Mouse (Mus musculus) right cerebral cortex, adult 18-20 months (tissue): ENCODE data around the gene Mical3.

ENCODE experiments used
- DNase-seq: peaks from one replicate; pipeline ENCODE4 v3.0.0; 2022; ENCODE audit warnings: mixed read lengths

The Mical3 gene

DNA sequence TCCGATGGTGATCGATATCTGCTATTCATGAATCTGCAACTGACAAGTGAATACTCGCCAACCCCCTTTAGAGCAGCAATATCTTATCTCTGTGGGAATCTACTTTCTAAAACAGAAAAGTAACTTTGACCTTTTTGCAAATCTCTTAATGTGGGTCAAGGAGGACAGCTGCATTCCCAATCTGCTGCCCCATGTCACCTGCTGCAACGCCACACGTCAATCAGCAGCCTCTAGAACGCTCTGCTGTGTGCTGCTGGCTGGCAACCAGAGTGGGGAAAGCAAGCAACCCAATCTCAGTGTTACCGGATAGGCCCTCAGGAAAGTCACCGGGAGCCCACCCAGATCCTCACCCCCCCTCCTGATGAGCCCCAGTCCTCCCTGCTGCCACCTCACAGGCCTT lies 79.4 kb downstream of the Mical3 start:
- no peak for DNase-seq

DNA sequence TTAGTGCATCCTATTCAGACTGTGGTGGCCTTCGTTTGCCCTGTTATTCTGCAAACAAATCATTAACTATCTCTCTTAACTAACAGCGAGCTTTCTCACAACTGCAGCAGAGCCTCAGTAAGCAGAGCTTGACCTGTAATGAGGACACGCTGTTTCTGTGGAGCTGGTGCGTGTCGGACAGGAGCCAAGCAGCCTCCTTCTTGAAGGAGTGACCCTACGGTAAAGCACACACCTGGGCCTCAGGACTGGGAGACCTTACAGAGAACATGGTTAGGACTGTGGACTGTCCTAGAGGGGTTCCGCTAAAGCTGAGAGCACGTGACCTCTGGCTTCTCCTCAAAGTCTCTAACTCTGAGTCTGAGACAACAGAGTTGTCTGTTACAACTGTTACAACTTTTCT lies 82.1 kb downstream of the Mical3 start:
- DNase-seq, result no peak

DNA sequence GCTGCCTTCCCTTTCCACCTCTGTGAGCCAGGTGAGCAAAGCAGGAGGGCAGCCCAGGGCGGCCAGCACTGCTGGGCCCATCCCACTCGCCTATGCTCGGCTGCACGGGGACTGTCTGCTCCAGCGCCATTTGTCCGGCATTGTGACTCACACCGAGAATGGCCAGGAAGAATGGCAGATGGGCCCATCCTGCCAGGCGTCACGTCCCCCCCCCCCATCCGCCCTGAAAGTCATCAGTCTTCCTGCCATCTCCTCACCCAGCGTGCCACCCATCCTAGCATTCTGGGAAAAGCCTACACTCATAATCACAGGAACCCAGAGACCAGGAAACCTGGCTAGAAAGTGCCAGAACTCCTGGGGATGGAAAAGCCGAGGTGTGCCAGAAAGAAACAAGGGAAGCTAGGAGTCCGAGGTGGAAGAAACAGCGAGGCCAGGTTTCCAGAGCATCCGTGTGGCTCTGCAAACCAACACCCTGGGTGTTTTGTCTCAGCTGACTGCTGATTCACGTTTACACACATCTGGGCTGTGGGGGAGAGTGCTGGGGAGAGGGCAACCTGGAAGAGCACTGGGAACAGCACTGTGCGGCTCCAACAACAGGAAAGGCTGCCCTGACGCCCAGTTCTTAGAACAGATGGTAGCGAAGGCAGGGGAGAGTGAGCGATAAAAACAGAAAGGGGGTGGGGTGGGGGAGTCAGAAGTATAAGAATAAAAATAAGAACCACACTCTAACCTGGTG lies 85.3 kb downstream of the Mical3 start:
- DNase-seq, result peak; percentile 69

DNA sequence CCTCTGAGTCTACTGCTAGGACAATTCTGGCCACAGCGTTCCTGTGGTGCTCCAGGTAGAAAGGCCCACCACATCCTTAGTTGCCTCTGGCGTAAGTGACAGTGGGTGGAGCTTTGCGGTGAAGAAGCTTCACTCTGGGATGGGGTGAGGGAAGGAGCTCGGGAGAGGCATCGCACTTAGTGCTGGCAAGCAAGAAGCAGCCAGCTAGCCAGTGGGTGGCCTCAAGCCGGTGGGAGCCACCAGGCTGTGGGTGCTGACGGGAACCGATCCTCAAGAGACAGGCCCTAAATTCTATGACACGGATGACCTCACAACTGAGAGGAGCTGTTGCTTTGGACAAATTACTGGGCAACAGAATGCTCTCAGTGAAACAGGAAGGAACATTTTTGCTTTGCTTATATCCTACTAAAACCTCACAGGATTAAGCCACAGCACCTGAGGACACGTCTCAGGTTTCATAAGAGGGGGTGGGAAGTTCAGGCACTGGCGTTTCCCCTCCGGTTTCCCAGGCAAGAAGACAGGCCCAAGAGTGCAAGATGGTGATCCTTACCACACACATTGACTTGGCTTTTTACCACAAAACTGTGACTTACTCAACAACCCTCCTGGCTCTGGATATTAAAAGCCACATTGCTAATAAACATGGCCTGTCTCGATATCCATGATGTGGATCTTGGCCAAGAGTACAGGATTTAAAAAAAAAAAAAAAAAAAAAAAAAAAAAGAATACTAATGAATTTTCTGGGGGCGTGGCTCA lies 87.2 kb downstream of the Mical3 start:
- no peak for DNase-seq

DNA sequence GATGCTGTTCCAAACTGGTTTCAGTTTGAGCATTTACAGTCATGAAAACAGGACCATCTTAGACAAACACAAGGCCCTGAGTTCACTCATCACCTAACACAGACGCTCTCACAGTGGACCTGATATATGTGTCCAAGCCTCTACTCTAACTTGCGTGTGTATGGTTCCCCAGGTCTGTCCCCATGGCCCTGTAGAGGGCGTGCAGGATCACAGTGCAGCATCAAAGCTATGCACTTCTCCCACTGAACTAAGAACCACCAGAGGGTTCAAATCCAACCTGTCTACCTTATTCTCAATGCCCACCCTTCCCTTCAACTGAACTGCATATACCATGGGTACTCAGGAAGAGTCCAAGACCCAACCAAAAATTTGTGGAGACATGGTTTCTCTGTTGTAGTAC lies 91.1 kb downstream of the Mical3 start:
- DNase-seq, result no peak

DNA sequence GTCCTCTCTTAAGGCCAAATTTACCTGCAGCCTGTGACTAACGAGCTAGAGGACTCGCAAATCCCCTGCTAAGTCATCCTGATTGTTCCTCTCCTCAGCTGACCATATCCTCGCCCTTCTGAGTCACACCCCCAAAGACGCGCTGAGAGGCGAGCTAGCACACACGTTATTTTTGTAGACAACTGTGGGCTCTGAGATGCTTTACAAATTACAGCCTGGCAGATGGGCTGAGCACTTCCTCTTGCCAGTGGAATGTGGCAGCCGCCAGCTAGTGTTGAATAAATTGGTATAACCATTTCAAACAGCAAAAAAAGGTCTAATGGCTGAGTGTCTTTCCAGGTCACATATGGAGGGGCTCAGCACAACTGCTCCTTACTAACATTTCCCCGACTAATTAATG lies 91.5 kb downstream of the Mical3 start:
- DNase-seq, result peak; percentile 81

DNA sequence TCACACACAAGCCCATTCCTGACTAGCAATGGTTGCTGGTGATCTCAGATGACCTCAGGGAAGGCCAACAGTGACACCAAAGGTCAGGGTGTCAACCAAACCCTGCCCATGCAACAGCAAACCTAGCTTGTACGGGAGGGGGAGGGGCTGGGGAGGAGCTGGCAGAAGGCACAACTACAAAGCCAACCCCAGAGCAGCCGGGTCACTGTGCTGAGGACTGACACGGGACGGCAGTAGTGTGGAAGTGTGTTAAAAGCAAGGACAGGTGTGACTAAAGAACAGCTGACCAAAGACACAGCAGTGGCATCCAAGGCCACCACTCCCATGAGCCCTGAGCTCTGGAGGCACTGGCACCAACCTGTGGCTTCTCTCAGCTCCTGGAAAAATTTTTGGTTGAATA lies 93.7 kb downstream of the Mical3 start:
- no peak for DNase-seq

DNA sequence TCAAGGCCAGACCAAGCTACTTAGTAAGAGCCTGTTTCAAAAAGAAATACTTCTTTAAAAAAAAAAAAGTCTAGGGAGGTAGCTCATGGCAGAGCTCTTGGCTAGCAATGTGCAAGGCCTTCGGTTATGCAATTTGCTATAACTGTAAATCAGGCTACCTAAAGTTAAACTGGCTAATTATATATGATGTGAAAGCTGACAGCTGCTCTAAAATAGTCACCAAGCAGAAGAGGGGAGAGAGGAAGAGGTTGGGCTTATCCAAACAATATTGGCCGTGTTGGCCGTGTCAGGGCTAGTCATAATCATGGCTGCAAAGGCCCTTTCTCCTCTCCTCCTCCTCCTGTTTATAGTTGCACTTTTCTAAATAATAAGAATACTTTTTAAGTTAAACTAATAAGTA lies 94.9 kb downstream of the Mical3 start:
- DNase-seq, result no peak

DNA sequence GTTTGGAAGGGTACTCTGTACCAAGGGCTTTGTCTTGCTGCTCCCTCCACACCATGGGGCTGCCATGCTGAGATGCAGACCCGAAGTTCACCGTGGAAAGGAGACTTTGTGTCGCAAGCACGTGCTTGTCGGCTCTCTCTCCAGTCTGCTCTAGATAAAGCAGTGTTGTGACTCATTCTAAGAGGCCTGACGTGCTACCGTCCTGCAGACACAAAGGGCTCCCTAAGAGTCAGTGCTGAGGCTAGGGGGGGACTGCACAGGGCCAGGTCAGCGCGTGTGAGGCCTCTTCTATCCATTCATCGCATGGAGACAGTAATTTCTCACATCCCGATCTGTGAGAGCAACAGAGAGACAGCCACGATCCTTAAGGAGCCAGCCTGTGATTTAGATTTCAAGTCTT lies 95.5 kb downstream of the Mical3 start:
- no peak for DNase-seq

DNA sequence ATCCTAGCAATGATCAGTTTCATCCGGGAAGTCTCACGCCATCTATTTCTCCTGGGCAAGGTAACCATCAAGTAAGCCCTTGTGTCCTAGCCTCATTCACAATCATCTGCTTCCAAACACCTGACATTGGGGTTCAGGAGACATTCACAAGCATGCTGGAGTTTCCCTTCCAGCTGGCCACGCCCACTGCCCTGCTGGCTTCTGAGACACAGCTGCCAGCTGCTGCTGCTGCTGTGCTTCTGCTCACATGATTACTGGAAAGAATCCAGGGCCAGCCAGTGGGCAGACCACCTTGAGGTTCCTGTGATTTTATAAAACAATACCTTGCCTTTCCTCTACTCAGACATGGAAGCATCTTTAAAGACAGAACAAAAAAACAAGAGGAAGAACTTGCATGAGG lies 97.5 kb downstream of the Mical3 start:
- DNase-seq, result no peak

DNA sequence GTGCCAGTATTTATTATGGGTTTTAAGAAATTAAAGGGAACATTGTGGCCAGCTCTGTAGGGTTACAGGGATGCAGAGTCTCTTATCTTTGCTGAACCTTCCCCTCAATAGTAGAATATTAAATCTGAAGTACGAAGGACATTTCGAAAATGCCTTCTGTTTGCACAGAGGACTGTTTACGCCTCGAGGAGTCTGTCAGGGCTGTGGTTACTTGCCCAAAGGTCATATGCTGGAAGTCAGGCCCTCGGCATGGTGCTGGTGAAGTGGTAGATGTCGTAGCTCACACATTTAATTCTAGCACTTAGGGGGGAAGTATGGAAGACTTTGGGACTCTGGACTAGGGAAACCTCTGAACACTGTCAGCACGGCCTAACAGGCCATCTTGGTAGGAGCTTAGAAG lies 99.4 kb downstream of the Mical3 start:
- DNase-seq, result no peak

DNA sequence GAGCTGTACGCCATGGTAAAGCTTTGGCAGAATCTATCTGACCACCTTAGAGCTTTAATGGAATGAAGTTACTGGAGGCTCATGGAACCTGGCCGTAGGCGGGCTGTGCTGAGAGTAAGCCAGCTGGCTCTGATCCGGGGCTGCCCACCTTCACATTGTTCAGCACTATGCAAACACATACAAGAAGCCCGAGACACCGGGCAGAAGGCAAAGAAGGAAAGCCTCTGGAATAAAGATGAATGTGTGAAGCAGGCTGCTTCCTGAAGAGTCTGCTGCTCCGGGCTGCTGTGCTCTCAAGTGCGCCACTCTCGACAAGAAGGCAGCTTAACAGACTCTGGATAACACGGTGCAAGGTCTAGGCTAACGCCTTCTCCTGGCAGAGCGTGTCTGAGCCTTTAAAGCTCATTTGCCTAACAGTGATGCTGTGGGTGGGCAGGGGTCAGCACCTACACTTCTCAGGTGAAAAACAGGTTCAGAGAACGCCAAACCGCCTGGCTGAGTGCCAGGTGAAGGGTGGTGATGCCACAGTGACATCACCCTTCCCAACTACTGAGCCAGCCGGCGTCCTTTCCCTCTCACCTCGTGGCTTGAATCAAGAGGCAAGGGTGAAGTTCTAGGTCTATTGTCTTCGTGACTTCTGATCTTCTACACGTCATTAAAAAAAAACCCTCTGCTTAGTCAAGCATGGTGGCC lies 100.8 kb downstream of the Mical3 start:
- peak; percentile 83 for DNase-seq

DNA sequence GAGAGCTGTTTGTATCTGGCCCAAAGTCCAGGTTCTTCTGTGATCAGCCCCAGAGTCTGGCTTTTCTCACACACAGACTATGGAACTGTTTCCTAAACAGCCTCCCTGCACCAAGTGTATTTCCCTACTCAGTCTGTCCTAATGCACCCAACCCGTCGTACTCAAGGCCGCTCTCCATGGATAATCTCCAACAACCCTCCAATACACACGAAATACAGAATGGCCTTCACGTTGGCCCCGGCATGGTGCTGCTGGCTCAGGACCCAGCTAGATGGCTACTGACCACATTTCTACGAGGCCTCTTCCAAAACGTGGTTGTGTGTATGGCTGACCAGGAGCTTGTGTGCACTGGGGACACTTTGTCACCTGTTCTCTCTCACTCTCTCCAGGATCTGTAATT lies 102.3 kb downstream of the Mical3 start:
- DNase-seq, result no peak

DNA sequence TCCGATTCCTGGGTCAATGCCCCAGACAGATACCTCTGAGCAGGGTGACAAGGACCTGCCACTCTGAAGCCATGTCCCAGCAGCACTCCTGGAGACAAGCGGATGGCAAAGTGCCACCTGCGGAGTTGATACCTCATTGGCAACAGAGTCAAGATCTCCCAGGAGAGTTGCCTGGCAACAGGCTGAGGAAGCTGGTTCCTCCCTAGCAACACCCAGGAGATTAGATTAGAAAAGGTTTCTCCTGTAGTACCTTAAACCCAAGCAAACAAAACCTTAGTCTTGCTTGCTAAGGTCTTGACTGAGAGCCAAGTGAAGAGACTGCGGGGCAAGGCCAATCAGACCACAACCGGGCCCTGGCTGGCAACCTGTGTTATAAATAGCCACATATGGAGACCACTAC lies 103.5 kb downstream of the Mical3 start:
- peak; percentile 73 for DNase-seq

DNA sequence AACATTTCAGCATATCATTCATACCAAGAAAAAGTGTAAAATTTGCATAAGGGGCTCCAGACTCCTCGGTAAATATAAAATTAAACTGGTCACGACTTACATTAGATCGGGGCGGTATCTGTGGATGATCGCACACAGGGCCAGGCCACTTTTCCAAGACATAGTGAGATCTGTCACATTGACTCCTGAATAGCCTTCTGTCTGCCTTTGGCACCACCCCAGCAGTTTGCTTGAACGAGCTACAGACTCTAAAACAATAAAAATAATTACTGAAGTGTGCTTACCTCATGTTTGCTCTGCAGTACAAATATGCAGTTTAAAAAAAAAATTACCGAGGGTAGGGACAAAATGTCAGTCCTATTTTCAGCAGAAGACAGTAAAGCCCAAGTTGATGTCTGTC lies 103.9 kb downstream of the Mical3 start:
- DNase-seq, result no peak

DNA sequence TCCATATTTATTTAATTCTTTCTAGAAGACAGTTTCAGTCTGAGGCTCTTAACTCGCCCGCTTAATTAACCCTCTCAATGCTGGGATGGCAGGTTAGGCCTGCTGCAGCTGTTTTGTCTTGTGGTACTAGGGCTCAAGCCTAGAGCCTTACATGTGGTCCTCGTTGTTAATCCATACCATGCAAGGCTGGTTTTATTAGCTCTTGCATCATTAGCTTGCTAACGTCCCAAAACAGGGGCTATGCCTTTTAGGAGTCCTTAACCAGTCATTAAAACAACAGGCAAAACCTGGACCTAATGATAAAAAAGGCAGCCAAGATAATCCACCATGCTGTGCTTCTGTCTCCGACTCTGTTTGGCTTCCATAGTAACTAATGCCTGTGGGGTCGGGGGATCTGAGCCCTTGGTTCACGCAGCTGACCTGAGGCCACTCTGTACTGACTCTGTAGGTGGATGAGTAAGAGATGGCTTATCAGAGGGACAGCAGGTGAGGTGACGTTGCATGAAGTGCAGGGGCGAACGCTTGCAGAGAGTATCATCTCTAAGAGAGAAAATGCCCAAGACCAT lies 104.7 kb downstream of the Mical3 start:
- DNase-seq, result no peak

DNA sequence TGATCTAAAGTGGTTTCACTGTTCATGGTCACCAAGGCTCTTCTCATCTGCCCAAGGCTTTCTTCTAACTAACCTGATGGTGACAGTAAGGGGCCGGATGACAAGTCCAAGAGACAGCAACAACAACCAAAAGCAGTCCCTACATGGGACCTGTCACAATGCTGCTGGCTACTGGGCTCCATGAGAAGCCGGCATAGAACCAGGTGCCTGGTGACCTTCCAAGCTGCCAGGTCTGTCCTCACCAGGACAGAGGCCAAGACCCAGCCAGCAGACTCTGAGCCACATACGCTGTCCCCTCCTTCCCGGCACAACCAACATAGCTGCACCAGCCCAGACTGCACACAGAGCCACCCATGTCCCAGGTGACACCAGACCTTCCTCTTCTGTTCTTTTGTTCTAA lies 112.7 kb downstream of the Mical3 start:
- no peak for DNase-seq

DNA sequence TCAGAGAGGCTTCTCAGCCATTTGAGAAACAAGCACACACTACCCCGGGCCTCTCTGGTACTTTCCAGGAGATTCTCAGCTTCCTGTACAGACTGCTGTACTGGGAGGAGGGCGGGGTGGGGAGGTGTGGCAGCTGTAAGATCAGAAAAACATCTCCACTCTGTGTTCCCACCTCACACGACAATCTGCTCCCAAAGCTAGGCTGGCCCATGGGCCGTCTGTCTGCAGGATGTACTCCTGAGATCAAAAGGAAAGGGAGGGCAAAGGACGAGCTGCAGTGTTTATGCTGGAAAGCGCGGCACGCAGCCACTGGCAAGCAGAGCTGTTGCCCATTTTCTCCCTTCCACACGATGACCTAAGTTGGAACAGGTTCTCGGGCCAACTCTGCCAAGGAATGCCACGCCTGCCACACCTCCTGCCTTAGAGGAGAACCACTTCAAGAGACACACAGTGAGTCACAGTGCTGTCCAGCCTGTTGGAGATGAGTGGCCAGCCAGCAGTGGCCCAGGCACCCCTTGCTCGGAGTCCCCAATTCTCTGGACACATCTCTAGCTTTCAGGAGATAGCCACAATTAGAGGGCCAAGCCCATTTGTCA lies 113.3 kb downstream of the Mical3 start:
- DNase-seq, result no peak

DNA sequence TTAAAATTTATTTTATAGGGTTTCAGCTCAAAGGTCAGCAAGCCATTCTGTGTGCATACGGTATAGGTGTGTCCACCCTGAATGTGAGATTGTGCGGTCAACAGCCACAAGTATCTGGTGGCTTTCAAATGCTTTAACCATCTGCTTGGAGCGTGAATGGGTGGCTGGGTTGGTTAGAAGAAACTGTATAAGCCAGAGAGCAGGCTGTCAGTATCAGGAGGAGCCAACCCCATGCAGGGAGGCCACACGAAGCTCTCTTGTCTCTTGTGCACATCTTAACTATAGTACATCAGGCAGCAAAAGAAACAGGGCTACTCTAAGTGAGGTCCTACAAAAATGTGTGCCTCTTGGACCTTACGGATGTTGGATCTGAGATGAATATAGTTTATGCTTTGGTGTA lies 114.7 kb downstream of the Mical3 start:
- DNase-seq, result no peak

DNA sequence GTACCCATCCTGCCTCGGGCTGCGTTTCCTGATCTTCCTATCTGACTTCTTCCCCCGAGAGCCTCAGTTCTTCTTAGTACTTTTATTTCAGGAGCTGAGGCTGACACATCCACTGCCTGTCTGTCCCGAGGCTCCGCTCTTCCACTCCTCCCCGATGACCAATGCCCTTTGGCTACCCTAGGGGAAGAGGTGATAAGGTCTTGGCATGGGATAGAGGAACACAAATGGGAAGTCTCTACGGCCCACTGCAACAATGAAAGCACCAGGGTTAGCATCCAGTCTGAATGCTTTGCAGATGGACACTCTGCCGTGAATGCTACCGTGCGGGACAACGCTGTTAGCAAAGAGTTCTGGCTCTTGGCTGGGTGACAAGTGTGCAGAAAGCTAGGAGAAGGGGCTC lies 116.5 kb downstream of the Mical3 start:
- DNase-seq, result no peak

DNA sequence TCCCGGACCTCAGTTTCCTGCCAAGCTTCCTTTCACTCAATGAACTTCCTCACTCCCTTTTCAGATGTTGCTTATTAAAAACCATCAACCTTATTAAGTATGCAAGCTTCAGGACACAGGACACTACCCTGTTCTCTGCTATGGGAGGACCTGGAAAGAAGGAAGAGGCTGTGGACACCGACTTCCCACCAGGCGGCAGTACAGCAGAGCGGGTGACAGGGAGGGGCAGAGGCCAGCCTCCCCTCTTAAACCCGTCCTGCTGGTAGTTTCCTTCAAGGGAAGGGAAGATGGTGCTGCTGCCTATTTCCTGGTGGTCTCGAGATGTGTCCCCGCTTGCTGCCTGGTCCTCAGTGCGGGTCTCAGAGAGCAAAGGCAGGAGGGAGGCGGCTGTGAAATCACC lies 117.0 kb downstream of the Mical3 start:
- DNase-seq, result no peak

DNA sequence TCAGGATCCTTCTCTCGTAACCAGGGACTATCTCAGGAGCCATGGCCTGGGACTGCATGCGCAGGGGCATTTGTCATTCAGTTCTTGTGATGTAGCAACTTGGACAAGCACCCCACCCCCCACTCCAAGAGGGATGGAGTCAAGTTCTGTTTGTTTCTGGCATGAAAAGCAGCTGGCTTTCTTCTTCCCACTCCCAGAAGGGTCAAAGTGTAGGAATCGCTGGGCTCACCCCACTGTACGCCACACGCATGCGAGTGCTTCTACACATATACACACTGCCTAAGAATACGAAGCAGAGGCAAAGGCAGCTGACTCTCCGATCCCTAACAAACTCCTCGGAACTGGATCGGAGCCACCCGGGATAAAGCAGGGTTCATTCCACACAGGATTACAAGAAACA lies 119.1 kb downstream of the Mical3 start:
- DNase-seq, result no peak

DNA sequence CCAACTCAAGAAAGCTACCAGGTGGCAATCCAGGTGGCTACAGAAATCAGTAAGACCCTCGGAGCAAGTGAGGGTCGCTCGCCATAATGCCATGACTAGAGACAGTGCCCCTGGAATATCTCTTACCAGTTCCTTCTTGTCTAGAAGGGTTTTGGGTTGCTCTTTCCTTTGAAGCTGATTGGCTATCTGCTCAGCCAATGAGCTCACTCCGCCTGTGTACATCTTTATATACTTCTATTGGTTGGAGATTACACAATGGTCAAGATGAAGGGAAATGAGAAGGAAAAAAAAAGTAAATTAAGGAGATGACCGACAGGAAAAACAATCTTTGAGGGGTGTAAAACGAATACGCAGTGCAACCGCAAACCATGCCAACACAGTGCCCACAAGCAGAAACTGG lies 121.1 kb downstream of the Mical3 start:
- no peak for DNase-seq
